Mouse (Mus musculus): Measurements from ENCODE around the gene Nup214. TPM values are rescaled to one million over a fixed set of nuclear protein-coding genes. Genes with fewer than 3 reads are reported as not detected.

Nup214 gene
- total RNA-seq, 2 experiments from 2014 or later = 63.9 to 65.9 TPM

- no peak for DNase-seq (ENCODE audit: extremely low spot score in 1 of 2, low spot score in 2 of 2)
- H3K27ac ChIP-seq = no peak overlapping the region
- no peak for TF ChIP-seq CTCF (IDR thresholded peaks at IDR 0.05)
- H3K4me3 ChIP-seq = no peak overlapping the region
- intact Hi-C loops (cut with DNase I) = no loop called here
Observed at GRCm38 (mm10) chr2:32094001-32094707, 119.9 kb downstream of the Nup214 start.

GRCm38 (mm10) chr2:32095351-32096121 is 121.3 kb downstream of the Nup214 start, which contains the start of gene Plpp7:
TSS of gene Plpp7 (plus strand) at chr2:32095528.
- intact Hi-C loops (cut with DNase I) = no loop called here
- H3K27ac ChIP-seq = peak within 1 kb of the TSS; percentile 95
- no peak for TF ChIP-seq CTCF (IDR thresholded peaks at IDR 0.05)
- peak; percentile 78 to 79 for DNase-seq (ENCODE audit: extremely low spot score in 1 of 2, low spot score in 2 of 2)
- H3K4me3 ChIP-seq = peak within 1 kb of the TSS; percentile 80

GRCm38 (mm10) chr2:32096122-32096420 is 121.8 kb downstream of the Nup214 start:
- intact Hi-C loops (cut with DNase I) = no loop called here
- no peak for TF ChIP-seq CTCF (IDR thresholded peaks at IDR 0.05)
- no peak for DNase-seq (ENCODE audit: extremely low spot score in 1 of 2, low spot score in 2 of 2)
- Histone ChIP-seq H3K4me3 (peak overlapping the region; percentile 80), H3K27ac (peak overlapping the region; percentile 95)

GRCm38 (mm10) chr2:32102944-32103343 is 128.7 kb downstream of the Nup214 start:
- DNase-seq (ENCODE audit: extremely low spot score in 1 of 2, low spot score in 2 of 2) = no peak
- no peak overlapping the region for H3K4me3 ChIP-seq
- intact Hi-C loops (cut with DNase I) = no loop called here
- H3K27ac ChIP-seq = peak overlapping the region; percentile 72
- no peak for TF ChIP-seq CTCF (IDR thresholded peaks at IDR 0.05)

- DNase-seq (ENCODE audit: extremely low spot score in 1 of 2, low spot score in 2 of 2) = no peak
- Histone ChIP-seq H3K27ac (peak overlapping the region; percentile 72), H3K4me3 (no peak overlapping the region)
- intact Hi-C loops (cut with DNase I) = no loop called here
- TF ChIP-seq CTCF (IDR thresholded peaks at IDR 0.05) = no peak
Observed at GRCm38 (mm10) chr2:32103557-32103956, 129.3 kb downstream of the Nup214 start.

Small RNAs within 50 kb of the gene (microRNA-seq; reads per million reads assigned to microRNA genes)
- gene Mir7674 = 2.4 to 3.1 reads per million in 2 experiments

Other genes with a start within 250 kb of the Nup214 start
- gene Qrfp, start 163.9 kb upstream of the Nup214 start, total RNA-seq (2021) = not detected
- 10 to 100 TPM in 1 of 2 experiments, 1 to 10 TPM in 1; 7.9 to 11.4 TPM for gene Fibcd1, start 128.4 kb upstream of the Nup214 start, total RNA-seq (2021)
- 1 to 10 TPM; 6.9 to 8.8 TPM for gene Lamc3, start 87.1 kb upstream of the Nup214 start, total RNA-seq (2021)
- gene Aif1l, start 24.3 kb upstream of the Nup214 start, total RNA-seq (2021) = 1 to 10 TPM; 3.6 to 4.8 TPM
- gene Fam78a, start 110.4 kb downstream of the Nup214 start, total RNA-seq (2021) = 1 to 10 TPM; 9.0 to 9.7 TPM
- gene Plpp7, start 121.1 kb downstream of the Nup214 start, total RNA-seq (2021) = 10 to 100 TPM; 26.8 to 29.3 TPM
- 100 to 1,000 TPM; 268 to 280 TPM for gene Prrc2b, start 176.6 kb downstream of the Nup214 start, total RNA-seq (2021)

Measured in left cerebral cortex, adult 2 months (tissue).